Mouse (Mus musculus): ENCODE measurements around the gene Mical3.

Mical3 gene

DNA sequence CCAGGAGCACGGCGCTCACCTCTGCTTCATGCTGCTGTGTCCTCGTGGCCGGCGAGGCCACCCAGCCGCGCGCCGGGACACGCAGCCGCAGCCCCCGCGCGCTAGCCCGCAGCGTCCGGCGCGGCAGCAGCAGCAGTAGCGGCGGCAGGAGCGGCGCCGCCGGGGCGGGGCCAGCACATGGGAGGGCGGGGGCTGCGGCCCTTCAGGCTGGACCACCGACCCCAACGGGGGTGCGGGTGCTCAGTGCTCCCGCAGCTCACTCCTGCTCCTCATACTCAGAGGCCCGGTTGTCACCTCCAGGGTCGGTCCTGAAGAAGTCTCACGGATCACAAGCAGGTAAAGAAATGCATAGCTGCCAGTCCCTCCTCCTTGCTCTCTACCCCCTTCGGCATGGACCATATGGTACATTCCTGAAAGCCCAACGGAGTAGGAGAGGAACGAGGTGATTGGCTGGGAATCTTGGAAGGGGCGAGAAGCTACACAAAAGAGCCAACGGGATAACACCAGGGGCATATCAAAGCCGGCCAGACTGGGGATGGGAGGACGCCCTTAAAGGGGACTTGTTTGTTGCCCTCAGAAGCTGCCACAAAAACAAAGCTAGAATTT lies 20.7 kb downstream of the Mical3 start:
- DNase-seq (ENCODE audit: low read depth) = peak; percentile 92

DNA sequence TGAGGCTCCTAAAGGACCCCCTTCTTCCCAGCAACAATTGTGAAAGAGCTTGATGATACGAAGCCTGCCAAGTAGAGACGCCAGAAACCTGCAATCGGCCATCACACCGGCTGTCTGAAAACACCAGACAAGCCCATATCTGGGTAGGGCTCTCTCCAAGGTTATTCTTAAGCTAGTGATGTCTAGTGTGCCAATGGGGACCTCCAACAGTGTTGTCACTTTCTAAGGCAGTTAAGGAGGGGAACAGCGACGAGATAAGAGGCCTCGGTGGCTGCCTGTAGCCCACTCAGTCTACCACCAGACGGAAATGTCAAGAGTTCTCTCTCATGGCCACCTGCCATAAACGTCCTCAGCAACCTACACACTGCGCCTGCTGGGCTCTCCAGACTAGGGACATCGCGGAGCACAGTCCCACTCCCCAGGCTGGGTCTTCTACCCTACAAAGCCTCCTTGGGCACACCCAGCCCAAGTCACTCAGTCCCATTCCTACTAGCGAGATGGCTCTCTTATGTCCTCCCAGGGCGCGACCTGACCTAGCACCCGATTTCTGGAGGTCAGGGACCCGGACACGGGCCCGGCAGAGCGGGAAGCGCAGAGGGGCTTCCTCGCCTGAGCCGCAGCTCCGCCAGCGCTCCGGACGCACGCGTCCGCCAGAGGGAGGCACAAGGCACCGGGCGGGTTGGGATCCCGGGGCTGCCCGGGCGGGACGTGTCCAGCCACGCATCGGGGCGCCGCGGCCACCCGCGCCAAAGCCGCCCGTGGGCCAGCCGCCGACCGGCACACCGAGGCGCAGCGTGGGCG lies 21.4 kb downstream of the Mical3 start:
- peak; percentile 54 for DNase-seq (ENCODE audit: low read depth)

DNA sequence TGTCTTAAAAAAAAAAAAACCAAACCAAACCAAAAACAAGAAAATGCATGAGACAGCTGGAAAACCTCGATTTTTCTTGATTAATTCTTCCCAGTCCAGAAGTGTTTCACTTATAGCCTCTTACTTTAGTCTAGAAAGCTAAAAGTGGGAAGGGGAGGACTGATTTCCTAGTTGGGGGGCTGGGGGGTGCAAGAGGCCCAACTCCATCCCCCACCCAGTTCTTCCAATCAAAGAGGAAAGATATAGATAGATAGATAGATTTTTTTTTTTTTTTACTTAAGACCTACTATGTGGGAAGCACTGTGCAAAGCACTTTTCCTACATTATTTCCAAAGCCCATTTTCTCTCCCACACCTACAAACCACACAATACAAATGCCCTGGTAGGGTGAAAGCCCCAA lies 22.7 kb downstream of the Mical3 start:
- no peak for DNase-seq (ENCODE audit: low read depth)

DNA sequence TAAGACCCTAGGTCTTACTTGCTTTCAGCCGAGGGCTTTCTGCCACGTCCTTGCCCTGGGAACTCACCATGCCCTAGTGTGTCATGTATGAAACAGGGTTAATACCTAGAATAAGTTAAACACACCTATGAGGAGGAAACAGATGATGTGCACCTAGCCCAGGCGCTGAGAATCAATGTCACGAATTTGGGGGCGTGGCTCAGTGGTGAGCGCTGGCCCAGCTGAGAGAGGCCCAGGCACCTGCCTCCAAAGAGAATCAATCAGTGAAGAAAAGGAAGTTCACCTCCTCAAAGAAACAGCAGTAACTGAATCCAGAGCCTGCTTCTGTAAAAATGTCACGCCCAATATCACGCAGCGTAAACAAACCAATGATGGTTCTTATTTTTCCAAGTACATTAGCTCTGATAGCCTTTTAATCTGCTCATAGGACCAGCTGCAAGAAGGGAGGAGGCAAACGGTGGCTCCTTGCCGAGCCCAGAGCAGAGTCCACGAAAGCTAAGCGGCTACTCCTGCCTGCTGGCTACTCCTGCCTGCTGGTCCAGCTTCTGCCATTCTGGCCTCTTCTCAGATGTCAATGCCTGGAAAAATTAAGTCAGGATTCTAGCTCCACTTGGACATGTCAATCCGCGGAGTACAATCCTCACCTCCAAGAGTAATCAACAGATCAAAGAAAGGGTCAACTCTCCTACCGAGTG lies 23.9 kb downstream of the Mical3 start:
- no peak for DNase-seq (ENCODE audit: low read depth)

DNA sequence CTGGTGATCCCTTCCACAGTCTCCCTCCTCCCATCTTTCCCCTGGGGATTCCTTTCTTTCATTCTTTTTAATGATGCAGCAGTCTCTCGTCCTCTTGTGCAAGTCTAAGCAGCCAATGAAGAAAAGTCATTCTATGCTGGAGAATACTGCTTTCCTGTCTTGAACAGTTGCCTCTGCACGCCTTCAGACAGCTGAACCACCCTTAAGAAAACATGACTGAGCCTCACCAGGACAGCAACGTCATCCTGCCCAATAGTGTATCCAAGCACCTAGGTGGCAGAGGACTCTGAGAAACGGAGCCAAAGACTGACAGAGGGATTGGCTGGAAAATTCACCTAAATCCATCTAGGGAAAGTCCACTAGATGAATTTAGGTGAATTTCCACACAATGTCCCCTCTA lies 25.1 kb downstream of the Mical3 start:
- no peak for DNase-seq (ENCODE audit: low read depth)

DNA sequence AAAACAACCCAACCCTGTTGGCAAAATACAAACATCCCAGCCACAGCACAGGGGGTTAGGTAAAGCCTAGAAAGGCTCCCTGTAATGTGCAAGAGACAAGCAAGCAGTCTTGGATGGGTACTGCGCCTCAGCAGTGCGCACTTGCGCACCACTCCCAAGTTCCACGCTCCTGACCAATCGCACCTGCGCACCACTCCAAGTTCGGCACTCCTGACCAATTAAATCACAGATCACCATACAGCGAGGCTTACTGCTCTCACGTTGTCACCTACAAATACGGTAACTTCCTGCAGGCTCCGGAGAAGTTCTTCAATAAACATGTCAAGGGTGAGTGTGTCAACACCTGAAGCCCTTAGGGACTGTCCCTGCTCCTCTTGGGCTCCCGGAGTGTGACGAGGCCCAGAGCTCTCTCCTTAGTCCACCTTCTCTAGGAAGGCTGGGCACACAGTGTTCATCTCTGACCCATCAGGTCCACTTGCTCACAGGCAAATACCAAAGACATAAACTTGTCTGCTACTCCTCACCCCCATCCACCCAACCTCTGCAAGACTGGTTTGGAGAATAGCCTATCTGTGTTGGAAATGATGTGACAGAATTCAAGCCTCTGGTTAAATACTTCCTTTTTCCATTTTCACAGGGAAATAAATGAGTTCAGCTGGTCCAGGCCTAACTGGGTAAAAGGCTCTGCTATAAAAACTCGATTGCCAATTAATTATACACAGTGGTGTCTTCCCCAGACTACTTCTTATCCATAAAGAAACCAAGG lies 27.2 kb downstream of the Mical3 start:
- peak; percentile 22 for DNase-seq (ENCODE audit: low read depth)

DNA sequence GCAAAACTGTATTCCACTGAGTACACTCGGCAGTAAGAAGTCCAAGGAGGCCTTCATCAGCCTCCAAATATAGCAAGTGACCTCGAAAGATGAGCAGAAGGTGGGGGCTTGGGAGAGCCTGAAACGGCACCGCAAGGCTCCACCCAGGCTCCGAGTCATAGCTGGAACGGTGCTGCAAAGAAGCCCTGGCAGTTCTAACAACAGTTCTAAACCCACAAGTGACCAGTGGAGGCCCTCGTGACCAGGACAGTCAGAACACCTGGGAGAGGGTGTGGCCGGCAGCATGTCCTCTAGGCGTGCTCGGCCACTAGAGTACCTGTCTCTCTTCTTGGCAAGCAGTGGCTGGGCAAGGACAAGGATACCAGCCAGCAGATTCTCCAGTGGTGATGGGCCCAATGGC lies 27.9 kb downstream of the Mical3 start:
- DNase-seq (ENCODE audit: low read depth) = no peak

DNA sequence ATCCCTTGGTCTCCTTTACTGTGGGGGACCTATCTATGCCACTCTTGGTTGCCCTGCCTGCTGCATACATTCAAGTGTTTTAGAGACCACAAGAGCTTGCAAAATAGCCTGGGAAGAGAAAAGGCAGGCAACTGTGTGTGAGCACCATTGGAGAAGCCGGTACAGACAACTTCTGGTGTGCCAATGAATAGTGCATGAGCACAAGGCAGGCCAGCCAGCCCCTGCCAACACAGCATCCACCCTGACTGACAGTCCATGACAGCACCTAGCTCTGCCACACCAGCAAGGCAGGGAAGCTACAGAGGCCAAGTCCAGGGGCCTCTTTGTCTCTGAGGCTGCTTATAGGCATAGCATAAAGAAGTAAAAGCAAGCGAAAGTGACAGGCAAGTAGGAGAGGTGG lies 28.7 kb downstream of the Mical3 start:
- no peak for DNase-seq (ENCODE audit: low read depth)

DNA sequence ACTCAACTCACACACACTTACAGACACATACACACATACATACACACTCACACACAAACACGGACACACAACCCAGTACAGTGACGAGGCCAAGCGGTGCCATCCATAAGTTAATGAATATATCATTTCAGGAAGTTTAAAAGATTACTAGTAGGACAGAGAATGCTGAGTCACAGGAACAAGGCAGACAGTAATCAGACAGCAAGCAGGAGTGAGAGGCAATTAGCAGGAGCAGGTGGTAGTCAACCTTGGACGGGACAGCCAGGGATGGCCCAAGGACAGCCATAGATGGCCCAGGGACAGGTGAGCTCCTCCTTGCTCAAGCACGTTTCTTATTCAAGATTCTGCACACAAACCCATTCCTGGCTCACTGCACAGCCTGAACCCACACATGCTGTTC lies 29.6 kb downstream of the Mical3 start:
- DNase-seq (ENCODE audit: low read depth) = no peak

DNA sequence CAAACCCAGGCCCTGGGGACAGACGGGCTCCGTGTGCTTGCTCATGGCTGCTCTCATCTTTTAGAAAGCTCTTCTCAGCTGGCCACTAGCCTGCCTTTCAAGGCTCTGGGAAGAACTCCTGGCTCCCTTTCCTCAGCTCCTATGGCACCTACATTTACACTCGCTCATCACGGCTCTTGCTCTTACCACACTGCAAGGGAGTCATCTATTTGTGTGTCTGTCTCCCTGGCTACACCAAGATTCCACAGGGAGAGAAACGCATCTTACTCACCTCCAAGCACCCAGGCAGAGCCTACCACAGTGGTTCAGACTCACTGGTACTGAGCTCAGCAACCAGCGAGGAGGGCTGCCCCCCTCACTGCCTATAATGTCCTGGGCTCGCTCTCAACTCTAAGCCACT lies 31.0 kb downstream of the Mical3 start:
- no peak for DNase-seq (ENCODE audit: low read depth)

DNA sequence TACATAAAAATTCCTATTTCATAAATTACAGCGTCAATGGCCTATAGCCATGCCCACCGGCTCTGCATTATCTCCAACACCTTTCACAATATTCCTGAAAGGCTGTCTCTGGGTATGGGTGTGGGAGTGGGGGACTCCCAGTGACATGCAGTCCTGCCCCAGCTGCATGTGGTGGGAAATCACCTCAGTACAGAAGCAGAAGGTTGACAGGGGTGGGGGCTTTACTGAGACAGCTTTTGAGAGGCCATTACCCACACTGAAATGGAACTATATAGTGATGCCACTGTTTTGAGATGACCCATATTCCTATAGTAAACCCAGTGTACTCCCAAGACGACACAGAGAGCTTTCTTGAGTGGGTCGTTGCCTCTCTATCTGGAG lies 31.6 kb downstream of the Mical3 start:
- DNase-seq (ENCODE audit: low read depth) = no peak

DNA sequence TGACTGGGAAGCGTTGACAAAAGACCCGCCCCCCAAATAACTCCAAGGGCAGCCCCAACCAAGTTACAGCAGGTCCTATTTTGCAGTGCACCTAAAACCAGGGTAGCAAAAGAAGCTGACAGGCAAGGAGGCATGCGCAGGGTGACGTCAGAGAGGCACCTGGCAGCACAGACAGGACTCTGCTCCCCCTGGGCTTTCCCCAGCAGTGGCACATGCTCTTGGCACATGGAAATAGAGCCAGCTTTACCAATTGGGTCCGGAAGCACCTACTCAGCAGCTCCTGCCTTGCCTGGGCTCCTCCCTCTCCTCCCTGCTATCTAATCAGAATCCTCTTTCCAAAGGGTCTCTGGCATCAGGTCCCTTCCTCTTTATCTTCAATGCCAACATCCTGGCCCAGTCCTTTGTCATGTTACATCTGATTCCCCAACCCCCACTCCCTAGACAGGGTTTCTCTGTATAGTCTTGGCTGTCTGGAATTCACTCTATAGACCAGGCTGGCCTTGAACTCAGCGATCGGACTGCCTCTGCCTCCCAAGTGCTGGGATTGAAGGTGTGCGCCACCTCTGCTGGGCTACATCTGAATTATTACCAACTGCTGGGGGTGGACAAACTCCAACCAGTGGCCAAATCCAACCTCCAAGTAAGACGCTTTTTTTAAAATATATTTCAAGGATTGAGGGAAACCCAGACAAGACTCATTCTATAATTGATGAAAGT lies 32.1 kb downstream of the Mical3 start:
- peak; percentile 32 for DNase-seq (ENCODE audit: low read depth)

DNA sequence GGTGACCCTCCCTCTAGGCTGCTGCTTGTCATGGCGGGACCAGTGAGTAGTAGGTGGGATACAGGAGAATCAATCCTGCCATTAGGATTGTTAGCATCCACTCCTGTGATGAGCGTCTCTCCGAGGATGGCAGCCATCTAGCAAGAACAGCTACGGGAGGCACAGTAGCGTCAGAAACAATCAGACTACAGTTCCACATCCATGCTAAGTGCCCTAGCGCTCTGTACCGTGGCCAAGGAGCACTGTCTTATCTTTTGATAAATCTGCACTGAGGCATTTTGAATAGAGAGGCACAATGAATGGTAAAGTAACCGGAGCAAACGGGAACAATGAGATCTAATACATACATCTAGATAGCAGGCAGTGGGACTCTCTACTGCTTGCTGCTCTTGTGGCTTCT lies 32.7 kb downstream of the Mical3 start:
- no peak for DNase-seq (ENCODE audit: low read depth)

DNA sequence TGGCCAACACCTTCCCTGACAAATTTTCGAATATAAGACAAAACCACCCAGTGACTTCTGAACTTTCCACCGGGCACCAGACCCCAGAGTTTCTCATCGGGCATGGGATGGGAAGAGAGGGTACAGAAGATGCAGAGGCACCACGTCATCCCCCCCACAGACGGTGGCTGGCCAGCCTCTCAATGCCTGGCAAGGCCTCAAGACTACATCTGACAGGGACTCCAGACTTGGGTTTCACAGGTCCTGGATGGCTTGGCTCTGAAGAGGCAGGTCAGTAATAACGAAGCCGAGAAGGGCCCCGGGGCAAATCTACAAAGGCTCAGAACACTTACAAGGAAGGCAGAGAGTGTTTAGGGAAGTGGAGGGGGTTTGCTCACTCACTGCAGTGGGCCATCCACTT lies 33.9 kb downstream of the Mical3 start:
- DNase-seq (ENCODE audit: low read depth) = no peak

DNA sequence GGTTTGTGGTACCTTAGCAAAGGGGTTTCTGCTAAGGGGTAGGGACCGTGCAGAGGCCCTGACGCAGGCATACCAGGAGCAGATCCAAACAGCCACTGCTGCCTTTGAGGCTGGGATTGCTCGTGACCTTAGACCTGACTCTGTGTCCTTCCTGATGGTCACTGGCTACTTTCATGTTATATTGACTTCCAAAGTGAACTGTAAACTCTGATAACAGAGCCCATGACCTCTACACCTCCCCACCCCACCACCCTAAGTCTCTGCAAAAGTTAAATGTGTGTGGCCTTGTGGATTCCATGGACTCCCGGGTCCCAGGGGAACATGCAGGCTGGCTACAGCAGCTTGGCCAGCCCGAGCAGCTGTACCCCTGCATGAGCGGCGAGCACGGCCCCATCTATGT lies 34.4 kb downstream of the Mical3 start:
- DNase-seq (ENCODE audit: low read depth) = no peak

DNA sequence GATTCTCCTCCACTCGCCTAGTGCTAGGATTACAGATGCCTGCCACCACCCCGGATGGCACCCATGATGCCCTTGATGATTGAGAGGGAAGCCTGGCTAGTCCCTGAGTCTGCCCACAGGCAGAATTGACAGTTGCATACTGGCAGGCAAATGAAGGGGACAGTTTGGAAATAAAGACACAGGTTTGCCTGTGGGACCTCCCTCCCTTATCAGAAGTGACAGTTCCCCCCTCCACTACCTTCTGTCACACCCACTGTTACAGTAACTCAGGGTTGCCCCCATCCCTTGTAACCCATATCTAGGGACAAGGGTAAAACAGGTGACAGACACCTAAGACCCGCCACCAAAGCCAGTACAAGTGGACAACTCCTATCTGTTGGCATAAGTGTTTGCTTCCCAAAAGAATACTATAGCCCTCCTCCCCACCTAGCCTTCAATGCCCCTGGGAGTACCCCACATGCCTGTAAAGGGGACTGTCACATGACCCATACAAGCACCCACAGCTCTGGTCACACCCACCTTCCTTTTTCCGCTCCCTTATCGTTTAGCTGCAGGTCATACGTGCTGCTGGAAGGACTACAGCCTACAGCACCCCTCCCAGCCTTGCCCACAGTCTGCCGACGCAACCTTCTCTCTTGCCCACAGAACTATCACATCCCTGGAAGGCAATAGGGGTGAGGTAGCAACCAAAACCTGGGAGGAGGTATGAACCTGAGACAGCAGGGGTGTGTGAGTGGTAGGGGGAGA lies 37.0 kb downstream of the Mical3 start:
- DNase-seq (ENCODE audit: low read depth) = no peak

DNA sequence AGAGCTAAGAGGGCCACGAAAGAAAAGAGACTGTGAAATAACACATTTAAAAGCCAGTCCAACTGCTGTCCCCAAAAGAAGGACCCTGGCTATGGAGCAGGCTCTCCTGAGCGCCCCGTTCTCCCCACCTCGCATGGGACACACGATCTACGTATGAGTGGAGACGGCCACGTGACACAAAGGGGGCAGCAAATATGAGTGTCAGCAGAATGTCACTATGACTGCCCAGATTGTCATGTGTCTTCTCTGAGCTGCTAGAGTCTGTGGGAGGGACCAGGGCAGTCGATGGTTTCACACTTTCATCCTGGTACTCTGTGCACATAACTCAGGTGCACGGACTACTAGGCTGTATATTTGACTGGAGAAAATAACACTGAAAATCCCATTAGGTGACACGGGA lies 40.0 kb downstream of the Mical3 start:
- no peak for DNase-seq (ENCODE audit: low read depth)

DNA sequence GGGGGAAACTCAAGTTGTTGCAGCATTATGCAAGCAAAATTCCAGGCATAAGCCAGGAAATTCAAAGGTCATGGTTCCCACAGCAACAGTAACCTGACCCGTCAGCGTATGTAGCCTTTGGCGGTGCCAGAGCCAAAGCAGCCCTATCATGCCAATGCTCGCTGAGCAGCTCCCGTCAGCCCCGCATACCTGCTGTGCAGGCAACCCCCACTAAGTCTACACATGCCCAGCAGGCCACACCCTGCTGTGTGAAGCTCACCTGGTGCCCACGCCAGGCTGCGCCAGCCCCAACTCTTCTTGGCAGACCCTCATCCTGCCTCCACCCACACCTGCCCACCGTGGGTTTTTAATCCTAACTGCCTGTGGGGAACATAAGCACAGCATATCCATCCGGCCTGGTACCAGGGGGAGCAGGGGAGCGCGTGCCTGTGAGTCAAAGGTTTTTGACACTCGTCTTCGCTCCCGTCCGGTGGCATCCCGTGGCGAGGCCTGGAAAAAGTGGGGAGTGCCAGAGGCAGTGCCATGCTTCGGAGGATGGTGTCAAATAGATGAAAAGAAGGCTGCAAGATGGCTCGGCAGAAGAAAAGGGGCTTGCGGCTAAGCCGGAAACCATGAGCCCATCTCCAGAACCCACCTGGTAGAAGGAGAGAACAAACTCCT lies 43.1 kb downstream of the Mical3 start:
- DNase-seq (ENCODE audit: low read depth) = no peak

DNA sequence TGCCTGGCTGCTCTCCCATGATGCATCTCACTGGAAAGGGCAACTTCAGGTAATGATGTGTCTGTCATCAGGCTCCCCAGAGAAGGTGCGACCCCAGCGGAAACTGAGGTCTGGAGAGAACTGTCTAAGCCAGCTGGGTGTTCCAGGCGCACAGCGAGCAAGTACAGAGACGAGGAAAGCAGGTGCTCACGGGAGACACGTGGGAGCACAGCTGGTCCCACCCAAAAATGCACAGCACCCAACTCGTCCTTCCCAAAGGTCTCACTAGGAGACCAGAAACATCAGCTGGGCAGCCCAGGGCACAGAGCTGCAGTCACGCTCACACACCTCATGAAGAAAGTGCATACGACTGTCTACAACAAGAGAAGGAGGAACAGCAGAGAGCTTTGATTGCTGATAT lies 43.7 kb downstream of the Mical3 start:
- DNase-seq (ENCODE audit: low read depth) = no peak

DNA sequence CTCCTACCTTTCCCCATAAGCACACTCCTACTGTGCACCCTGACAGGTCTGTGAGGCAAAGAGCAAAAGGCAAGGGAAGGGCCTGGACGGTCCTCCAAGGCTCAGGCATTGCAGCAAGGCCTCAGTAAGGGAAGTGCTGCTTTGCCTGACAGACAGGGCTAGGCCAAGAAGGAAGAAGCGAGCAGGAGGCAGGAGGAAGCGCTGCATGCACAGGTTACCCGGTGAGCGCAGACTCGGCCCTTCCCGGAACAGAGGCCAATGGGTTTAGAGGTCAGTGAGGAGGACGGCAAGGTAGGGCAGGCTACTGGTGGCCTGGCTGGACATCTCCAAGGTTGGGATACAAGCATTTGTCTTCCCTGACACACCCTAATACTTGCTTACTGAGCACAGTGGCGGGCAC lies 44.6 kb downstream of the Mical3 start:
- no peak for DNase-seq (ENCODE audit: low read depth)

DNA sequence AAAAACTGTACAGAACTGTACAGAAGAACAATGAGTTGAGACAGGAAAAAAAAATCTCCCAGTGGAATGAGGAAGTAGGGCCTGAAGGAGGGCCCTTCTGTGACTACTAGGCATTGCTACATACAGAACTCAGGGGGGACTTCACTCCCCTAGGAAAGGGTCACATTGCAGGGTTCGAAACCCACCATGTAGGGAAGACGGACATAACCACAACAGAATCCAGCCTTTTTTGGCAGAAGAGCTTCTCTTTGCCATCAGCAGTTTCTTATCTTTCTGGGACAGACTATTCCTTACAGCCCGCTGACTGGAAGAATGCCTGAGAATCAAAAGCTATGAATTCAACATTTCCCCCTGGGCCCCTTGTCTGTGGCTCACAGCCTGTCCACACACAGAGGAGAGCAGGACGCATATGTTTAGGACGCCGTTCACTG lies 46.7 kb downstream of the Mical3 start:
- no peak for DNase-seq (ENCODE audit: low read depth)

Measured in induced T-regulatory cell, adult 2 months (primary cell).